Mouse (Mus musculus): ENCODE data around the gene Cypt15.
"Not testable (repeated sequence)": the region's sequence is repeated elsewhere in the genome, so short reads cannot be mapped to it uniquely, and the experiment has no call there.

Gene Cypt15

GRCm38 (mm10) chrX:39345967-39346366, at the start of gene Cypt15:
Gene Cypt15 (plus strand): TSS chrX:39346267.
- DNase-seq (ENCODE audit: inconsistent ontology term), result not testable (repeated sequence)

DNA sequence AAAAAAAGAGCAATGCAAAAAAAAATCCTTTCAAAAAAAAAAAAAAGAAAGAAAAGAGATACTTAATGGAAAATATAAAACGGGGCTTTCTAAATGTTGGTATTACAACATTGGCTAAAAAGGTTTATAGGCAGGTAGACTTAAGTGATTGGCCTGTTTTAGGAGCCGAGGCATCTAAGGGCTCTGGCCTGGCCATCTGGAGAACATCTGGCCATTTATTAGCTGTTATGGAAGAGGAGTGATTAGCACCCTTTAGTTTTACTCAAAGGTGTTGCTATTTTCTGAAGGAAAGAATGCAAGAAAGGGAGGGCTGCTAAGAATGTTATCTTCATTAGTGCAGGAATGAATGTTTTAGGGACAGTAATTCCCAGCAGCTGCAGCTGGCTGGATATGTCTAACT, 24.9 kb downstream of the Cypt15 start:
- DNase-seq (ENCODE audit: inconsistent ontology term), result no peak

DNA sequence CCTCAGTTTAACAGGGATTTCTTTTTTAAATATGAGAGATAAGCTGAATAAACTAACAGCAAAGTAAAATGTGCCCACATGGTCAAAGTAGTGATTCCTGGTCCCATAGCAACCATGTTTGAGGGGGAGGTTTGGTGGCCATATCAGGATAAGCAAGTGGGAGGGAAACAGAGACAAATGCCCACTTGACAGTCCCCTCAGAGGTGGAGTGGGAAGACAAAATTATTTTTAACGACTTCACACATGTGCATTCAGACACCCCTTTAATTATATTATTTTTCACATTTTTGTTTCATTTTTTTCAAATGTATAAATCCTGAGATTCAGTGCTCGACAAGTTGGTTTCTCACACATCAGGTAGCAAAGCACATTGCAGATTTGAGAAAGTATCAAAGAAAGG, 32.8 kb downstream of the Cypt15 start:
- DNase-seq (ENCODE audit: inconsistent ontology term), result no peak

GRCm38 (mm10) chrX:39383806-39384205, 37.7 kb downstream of the Cypt15 start:
- DNase-seq (ENCODE audit: inconsistent ontology term), result no peak
